Mouse (Mus musculus): ENCODE measurements around the gene Panx3. TPM values are rescaled to one million over a fixed set of nuclear protein-coding genes. Genes with fewer than 3 reads are reported as not detected.

Gene Panx3
- polyA plus RNA-seq, 1 experiment from 2014 or later = not detected

DNA sequence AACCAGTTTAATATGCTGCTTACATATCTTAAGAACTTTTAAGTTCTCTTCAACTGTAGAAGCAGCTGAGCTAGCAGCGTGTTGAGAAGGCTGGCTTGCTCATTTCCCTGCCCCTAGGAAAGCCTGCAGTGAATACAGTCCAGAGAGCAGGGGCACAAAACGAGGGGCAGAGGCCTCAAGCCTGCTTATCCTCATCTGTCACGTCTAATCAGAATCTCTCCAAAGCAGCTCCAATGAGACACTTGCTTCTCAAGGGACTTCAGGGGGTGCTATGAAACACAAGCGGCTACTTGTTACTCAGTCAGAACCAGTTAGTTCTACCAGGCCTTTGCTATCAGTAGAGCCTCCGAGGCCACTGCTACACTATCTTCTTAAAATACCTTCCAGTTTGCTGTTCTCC lies 15.2 kb downstream of the Panx3 start:
- H3K27ac ChIP-seq (ENCODE audit: low read length) = no peak overlapping the region
- 86% methylated on average over 5 of the region's 5 CpGs for WGBS
- peaks cover 51% of the 10 kb centered on the region for H3K36me3 ChIP-seq (ENCODE audit: control insufficient read depth, insufficient read depth, low read length)
- no peak overlapping the region for H3K4me2 ChIP-seq (replicated peaks; ENCODE audit: low read depth, low read length)
- H3K4me1 ChIP-seq (ENCODE audit: control insufficient read depth, insufficient read depth, low read length) = peaks cover 5% of the 10 kb centered on the region; the same call in 1 of the 2 replicates
- no peak overlapping the region for H3K4me3 ChIP-seq (ENCODE audit: low read depth, low read length)
- no peak for ATAC-seq (ENCODE audit: insufficient number of reproducible peaks, insufficient read depth, low FRiP score, low read depth)
- H3K27me3 ChIP-seq (ENCODE audit: control insufficient read depth, insufficient read depth, low read length) = no peaks in the 10 kb centered on the region
- H3K9me3 ChIP-seq (ENCODE audit: control insufficient read depth, low read depth, low read length) = no peaks in the 10 kb centered on the region
- H3K9ac ChIP-seq (replicated peaks; ENCODE audit: low read depth, low read length) = no peak overlapping the region

DNA sequence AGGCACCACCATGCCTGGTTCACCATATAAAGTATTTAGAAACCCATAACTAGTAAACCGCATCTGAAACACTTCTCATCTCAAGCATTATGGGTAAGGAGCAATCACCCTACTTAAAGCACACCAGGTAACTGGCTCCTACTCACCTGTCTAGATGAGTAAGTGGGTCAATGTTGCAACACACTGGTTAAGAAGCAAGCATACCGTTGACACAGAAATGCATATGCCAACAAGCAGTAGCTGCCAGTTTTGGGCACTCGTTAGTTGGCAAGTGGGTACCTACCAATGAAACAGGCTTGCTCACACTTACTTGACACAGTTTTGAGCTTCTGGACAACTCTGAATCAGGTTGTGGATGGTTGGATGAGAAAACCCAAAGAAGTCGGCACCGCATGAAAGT lies 18.4 kb downstream of the Panx3 start:
- no peak for ATAC-seq (ENCODE audit: insufficient number of reproducible peaks, insufficient read depth, low FRiP score, low read depth)
- 96% methylated on average over 5 of the region's 5 CpGs for WGBS

DNA sequence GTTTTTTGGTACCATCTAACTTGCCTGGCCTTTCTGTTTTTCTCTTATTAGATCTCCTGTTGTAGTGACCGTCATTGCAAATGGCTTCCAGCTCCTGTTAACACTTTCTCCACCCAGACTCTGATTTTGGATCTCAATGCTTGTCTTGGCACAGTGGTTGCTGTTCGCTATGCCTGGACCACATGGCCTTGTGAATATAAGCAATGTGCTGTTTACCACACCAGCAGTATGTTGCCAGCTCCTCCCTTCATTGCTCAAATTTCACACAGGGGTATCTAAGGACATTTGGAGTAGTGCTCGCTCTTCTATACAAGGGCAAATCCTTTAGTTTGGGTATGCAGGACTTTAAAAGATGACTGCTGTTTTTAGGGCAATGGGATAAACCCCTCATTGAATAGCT lies 22.8 kb downstream of the Panx3 start:
- Histone ChIP-seq H3K27me3 (ENCODE audit: control insufficient read depth, insufficient read depth, low read length) (no peaks in the 10 kb centered on the region), H3K4me1 (ENCODE audit: control insufficient read depth, insufficient read depth, low read length) (no peaks in the 10 kb centered on the region), H3K9me3 (ENCODE audit: control insufficient read depth, low read depth, low read length) (no peaks in the 10 kb centered on the region), H3K36me3 (ENCODE audit: control insufficient read depth, insufficient read depth, low read length) (peaks cover 29% of the 10 kb centered on the region), H3K27ac (ENCODE audit: low read length) (no peak overlapping the region), H3K9ac (replicated peaks; ENCODE audit: low read depth, low read length) (no peak overlapping the region), H3K4me2 (replicated peaks; ENCODE audit: low read depth, low read length) (no peak overlapping the region), H3K4me3 (ENCODE audit: low read depth, low read length) (no peak overlapping the region)
- WGBS = 86% methylated on average over 3 of the region's 3 CpGs
- ATAC-seq (ENCODE audit: insufficient number of reproducible peaks, insufficient read depth, low FRiP score, low read depth) = no peak

More for the DNA sequence above, 18.4 kb downstream of the Panx3 start:
- Histone ChIP-seq H3K36me3 (ENCODE audit: control insufficient read depth, insufficient read depth, low read length) (peaks cover 56% of the 10 kb centered on the region), H3K9me3 (ENCODE audit: control insufficient read depth, low read depth, low read length) (no peaks in the 10 kb centered on the region), H3K4me1 (ENCODE audit: control insufficient read depth, insufficient read depth, low read length) (no peaks in the 10 kb centered on the region), H3K4me2 (replicated peaks; ENCODE audit: low read depth, low read length) (no peak overlapping the region), H3K27ac (ENCODE audit: low read length) (no peak overlapping the region), H3K27me3 (ENCODE audit: control insufficient read depth, insufficient read depth, low read length) (no peaks in the 10 kb centered on the region), H3K9ac (replicated peaks; ENCODE audit: low read depth, low read length) (no peak overlapping the region), H3K4me3 (ENCODE audit: low read depth, low read length) (no peak overlapping the region)

DNA sequence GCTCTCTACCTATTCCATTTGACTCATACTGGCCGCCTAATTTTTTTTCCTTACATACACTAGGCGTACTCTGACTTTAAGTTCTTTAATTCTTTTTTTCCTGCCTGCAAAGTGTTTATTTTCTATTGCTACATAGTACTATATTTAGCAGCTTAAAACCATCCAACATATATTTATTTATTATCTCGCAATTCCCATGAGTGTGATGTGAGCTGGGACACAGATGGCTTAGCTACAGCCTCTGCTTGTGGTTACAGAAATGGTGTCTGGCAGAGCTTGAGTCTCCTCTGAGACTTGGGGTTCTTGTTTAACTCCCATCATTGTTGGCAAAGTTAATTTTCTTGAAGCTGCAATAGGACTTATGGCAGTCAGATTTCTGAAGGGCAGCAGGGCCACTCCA lies 30.3 kb downstream of the Panx3 start:
- no peak for ATAC-seq (ENCODE audit: insufficient number of reproducible peaks, insufficient read depth, low FRiP score, low read depth)
- 88% methylated on average over 3 of the region's 3 CpGs for WGBS
- H3K4me3 ChIP-seq (ENCODE audit: low read depth, low read length) = no peak overlapping the region

DNA sequence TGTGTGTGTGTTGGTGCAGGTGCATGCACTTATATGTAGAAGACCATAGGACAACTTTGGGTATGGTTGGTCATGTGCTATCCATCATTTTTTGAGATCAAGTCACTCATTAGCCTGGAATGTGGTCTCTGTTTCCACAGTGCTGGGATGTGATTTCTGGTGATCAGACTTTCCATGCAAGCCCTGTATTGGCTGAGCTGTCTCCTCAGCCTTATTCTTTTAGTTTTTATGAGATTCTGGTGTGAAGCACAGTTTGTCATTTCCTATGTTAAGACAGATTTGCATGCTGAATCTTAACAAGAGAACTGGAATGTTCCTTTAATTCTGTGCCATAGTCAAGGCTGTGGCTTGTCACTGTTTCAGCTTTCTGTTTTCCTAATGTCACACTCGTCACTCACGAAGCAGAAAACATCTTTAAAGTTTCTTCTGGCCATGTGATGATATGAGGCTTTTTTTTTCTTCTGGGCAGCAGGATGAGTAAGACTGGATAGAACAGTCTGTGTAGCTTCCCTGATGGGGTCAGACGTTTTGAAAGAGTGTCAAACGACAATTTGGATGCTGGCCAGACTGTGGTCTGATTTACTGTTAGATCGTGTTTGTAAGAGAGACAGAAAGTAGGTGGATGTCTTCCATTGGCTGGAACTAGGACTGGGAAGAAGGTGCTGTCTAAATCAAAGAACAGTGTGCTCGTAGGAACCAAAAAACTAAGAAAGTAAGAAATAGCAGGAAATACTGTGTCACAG lies 32.1 kb downstream of the Panx3 start:
- 49% methylated on average over 6 of the region's 6 CpGs for WGBS
- no peak overlapping the region for H3K9ac ChIP-seq (replicated peaks; ENCODE audit: low read depth, low read length)
- H3K4me3 ChIP-seq (ENCODE audit: low read depth, low read length) = no peak overlapping the region
- H3K9me3 ChIP-seq (ENCODE audit: control insufficient read depth, low read depth, low read length) = no peaks in the 10 kb centered on the region
- no peak overlapping the region for H3K4me2 ChIP-seq (replicated peaks; ENCODE audit: low read depth, low read length)
- H3K36me3 ChIP-seq (ENCODE audit: control insufficient read depth, insufficient read depth, low read length) = no peaks in the 10 kb centered on the region
- no peak overlapping the region for H3K27ac ChIP-seq (ENCODE audit: low read length)
- H3K27me3 ChIP-seq (ENCODE audit: control insufficient read depth, insufficient read depth, low read length) = no peaks in the 10 kb centered on the region
- ATAC-seq (ENCODE audit: insufficient number of reproducible peaks, insufficient read depth, low FRiP score, low read depth) = no peak
- no peaks in the 10 kb centered on the region for H3K4me1 ChIP-seq (ENCODE audit: control insufficient read depth, insufficient read depth, low read length)

More for the DNA sequence above, 30.3 kb downstream of the Panx3 start:
- Histone ChIP-seq H3K27me3 (ENCODE audit: control insufficient read depth, insufficient read depth, low read length) (no peaks in the 10 kb centered on the region), H3K27ac (ENCODE audit: low read length) (no peak overlapping the region), H3K9ac (replicated peaks; ENCODE audit: low read depth, low read length) (no peak overlapping the region), H3K4me2 (replicated peaks; ENCODE audit: low read depth, low read length) (no peak overlapping the region), H3K9me3 (ENCODE audit: control insufficient read depth, low read depth, low read length) (no peaks in the 10 kb centered on the region), H3K36me3 (ENCODE audit: control insufficient read depth, insufficient read depth, low read length) (no peaks in the 10 kb centered on the region), H3K4me1 (ENCODE audit: control insufficient read depth, insufficient read depth, low read length) (no peaks in the 10 kb centered on the region)

DNA sequence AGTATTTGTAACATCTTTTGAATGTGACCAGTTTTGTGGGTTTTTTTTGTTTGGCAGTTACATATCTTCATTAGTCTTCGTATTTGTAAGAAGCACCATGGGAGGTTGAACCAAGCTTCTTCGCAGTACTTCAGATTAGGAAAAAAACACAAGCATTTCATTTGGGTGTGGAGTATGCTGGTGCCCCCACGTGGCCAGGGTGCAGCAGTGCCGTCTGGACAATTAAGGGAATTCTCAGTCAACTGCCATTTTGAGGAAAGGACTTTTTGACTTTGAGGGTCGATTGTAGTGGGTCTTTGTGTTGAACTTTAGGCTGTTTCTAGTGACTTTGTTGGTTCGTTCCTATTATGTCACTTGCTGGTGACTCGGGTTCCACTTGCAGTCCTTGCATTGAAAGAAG lies 32.7 kb downstream of the Panx3 start:
- no peak for ATAC-seq (ENCODE audit: insufficient number of reproducible peaks, insufficient read depth, low FRiP score, low read depth)
- no peak overlapping the region for H3K9ac ChIP-seq (replicated peaks; ENCODE audit: low read depth, low read length)
- H3K4me2 ChIP-seq (replicated peaks; ENCODE audit: low read depth, low read length) = no peak overlapping the region
- H3K27ac ChIP-seq (ENCODE audit: low read length) = no peak overlapping the region
- H3K4me3 ChIP-seq (ENCODE audit: low read depth, low read length) = no peak overlapping the region
- no peaks in the 10 kb centered on the region for H3K9me3 ChIP-seq (ENCODE audit: control insufficient read depth, low read depth, low read length)
- no peaks in the 10 kb centered on the region for H3K4me1 ChIP-seq (ENCODE audit: control insufficient read depth, insufficient read depth, low read length)
- no peaks in the 10 kb centered on the region for H3K36me3 ChIP-seq (ENCODE audit: control insufficient read depth, insufficient read depth, low read length)
- WGBS = 23% methylated on average over 7 of the region's 7 CpGs
- no peaks in the 10 kb centered on the region for H3K27me3 ChIP-seq (ENCODE audit: control insufficient read depth, insufficient read depth, low read length)

DNA sequence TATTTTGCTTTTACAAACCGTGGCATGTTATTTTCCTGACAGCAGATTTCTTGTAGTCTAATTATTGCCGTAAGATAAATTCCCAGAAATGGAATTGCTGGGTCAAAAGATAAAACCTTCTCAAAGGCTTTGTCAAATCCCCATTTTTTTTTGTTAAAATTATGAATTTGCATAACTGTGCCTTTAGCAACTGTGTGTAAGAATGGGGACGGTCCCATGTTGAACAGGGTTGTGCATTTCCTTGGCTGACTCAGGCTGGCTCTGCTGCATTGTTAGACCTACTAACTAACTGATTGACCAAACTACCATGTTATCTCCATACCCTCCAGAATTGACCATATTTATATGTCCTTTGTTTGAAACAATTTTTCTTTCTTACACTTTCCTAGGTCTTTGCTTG lies 34.8 kb downstream of the Panx3 start:
- Histone ChIP-seq H3K27ac (ENCODE audit: low read length) (no peak overlapping the region), H3K4me2 (replicated peaks; ENCODE audit: low read depth, low read length) (no peak overlapping the region), H3K4me1 (ENCODE audit: control insufficient read depth, insufficient read depth, low read length) (no peaks in the 10 kb centered on the region), H3K27me3 (ENCODE audit: control insufficient read depth, insufficient read depth, low read length) (no peaks in the 10 kb centered on the region), H3K4me3 (ENCODE audit: low read depth, low read length) (no peak overlapping the region), H3K9me3 (ENCODE audit: control insufficient read depth, low read depth, low read length) (no peaks in the 10 kb centered on the region), H3K9ac (replicated peaks; ENCODE audit: low read depth, low read length) (no peak overlapping the region), H3K36me3 (ENCODE audit: control insufficient read depth, insufficient read depth, low read length) (no peaks in the 10 kb centered on the region)
- WGBS = 92% methylated on average over 3 of the region's 3 CpGs
- no peak for ATAC-seq (ENCODE audit: insufficient number of reproducible peaks, insufficient read depth, low FRiP score, low read depth)

DNA sequence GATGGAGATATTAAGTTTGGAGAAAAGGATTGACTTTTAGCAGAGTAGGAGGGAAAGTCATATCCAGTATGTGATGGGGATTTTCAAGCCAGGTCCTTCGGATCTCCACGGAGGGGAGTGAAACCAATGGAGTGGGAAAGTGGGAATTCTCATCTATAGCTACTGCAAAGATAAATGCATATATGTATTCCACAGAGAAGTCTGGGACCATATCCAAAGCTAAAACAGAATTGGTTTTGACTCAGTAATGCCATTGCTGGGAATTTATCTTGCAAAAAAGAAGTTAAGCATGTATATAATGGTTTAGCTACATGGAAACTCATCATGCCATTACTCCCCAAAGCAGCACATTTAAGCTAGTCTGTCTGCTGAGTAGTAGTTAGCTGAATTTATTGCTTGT lies 36.7 kb downstream of the Panx3 start:
- no peak overlapping the region for H3K4me2 ChIP-seq (replicated peaks; ENCODE audit: low read depth, low read length)
- H3K27ac ChIP-seq (ENCODE audit: low read length) = no peak overlapping the region
- no peaks in the 10 kb centered on the region for H3K36me3 ChIP-seq (ENCODE audit: control insufficient read depth, insufficient read depth, low read length)
- H3K4me1 ChIP-seq (ENCODE audit: control insufficient read depth, insufficient read depth, low read length) = no peaks in the 10 kb centered on the region
- H3K27me3 ChIP-seq (ENCODE audit: control insufficient read depth, insufficient read depth, low read length) = no peaks in the 10 kb centered on the region
- no peak overlapping the region for H3K9ac ChIP-seq (replicated peaks; ENCODE audit: low read depth, low read length)
- ATAC-seq (ENCODE audit: insufficient number of reproducible peaks, insufficient read depth, low FRiP score, low read depth) = no peak
- H3K9me3 ChIP-seq (ENCODE audit: control insufficient read depth, low read depth, low read length) = no peaks in the 10 kb centered on the region
- 79% methylated on average over 2 of the region's 2 CpGs for WGBS
- no peak overlapping the region for H3K4me3 ChIP-seq (ENCODE audit: low read depth, low read length)

DNA sequence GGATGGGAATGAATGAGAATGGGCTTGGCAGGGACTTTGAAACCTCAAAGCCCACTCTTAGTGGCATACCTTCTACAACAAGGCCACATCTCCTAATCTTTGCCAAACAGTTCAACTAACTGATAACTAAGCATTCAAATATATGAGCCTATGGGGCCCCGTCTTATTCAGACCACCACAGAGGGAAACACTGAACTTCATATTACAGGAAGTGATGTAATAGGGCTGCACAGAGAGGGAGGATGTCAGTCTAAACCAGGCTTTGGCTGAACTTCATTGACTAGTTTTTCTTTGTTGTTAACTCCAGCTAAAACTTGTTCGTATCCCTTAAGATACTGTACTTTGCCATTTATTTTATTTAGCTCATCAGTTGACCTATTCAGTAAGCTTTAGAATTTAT lies 39.1 kb downstream of the Panx3 start:
- Histone ChIP-seq H3K9me3 (ENCODE audit: control insufficient read depth, low read depth, low read length) (no peaks in the 10 kb centered on the region), H3K27me3 (ENCODE audit: control insufficient read depth, insufficient read depth, low read length) (no peaks in the 10 kb centered on the region), H3K4me2 (replicated peaks; ENCODE audit: low read depth, low read length) (no peak overlapping the region), H3K4me1 (ENCODE audit: control insufficient read depth, insufficient read depth, low read length) (no peaks in the 10 kb centered on the region), H3K36me3 (ENCODE audit: control insufficient read depth, insufficient read depth, low read length) (no peaks in the 10 kb centered on the region), H3K4me3 (ENCODE audit: low read depth, low read length) (no peak overlapping the region), H3K27ac (ENCODE audit: low read length) (no peak overlapping the region), H3K9ac (replicated peaks; ENCODE audit: low read depth, low read length) (no peak overlapping the region)
- ATAC-seq (ENCODE audit: insufficient number of reproducible peaks, insufficient read depth, low FRiP score, low read depth) = no peak
- 79% methylated on average over 2 of the region's 2 CpGs for WGBS

All from stomach, embryonic 14.5 days (tissue).